Mouse (Mus musculus) kidney, adult 11 months (tissue): ENCODE measurements around the gene Fxyd4.

ENCODE experiments used
- DNase-seq: peaks from one replicate; pipeline ENCODE4 v3.0.0; 2022

The Fxyd4 gene

GRCm38 (mm10) chr6:117888642-117889096 is 48.8 kb downstream of the Fxyd4 start:
- DNase-seq, result no peak

GRCm38 (mm10) chr6:117888032-117888431 is 49.5 kb downstream of the Fxyd4 start:
- DNase-seq, result no peak

- DNase-seq, result no peak
Observed at GRCm38 (mm10) chr6:117885943-117886342, 51.5 kb downstream of the Fxyd4 start.
